Mouse (Mus musculus): ENCODE data around the gene Zfp819. TPM values are rescaled to one million over a fixed set of nuclear protein-coding genes. Genes with fewer than 3 reads are reported as not detected.

Zfp819 gene
- not detected for polyA plus RNA-seq (2014; fragmentation: Illumina TruSeq; extraction: RNeasy Lipid Tissue Mini Kit (QIAGEN cat#74804); ENCODE audit: low read depth, low replicate concordance)

GRCm38 (mm10) chr7:43606896-43607742 is at the start of gene Zfp819:
TSS of gene Zfp819 (plus strand) at chr7:43607169.

GRCm38 (mm10) chr7:43562006-43562633 is 44.8 kb upstream of the Zfp819 start, which contains the start of gene Zfp658:
TSS of gene Zfp658 (plus strand) at chr7:43562256.

GRCm38 (mm10) chr7:43579440-43580171 is 27.4 kb upstream of the Zfp819 start, which contains the start of gene Zfp719:
TSS of gene Zfp719 (plus strand) at chr7:43579610.

GRCm38 (mm10) chr7:43634500-43634899 is 27.5 kb downstream of the Zfp819 start, which contains the start of gene Ceacam18:
TSS of gene Ceacam18 (plus strand) at chr7:43634707.

GRCm38 (mm10) chr7:43660002-43660401 is 53.0 kb downstream of the Zfp819 start, which contains the start of gene Siglece:
TSS of gene Siglece (minus strand) at chr7:43660161.

Other genes starting within 250 kb of the Zfp819 start
- gene Siglecg, start 199.0 kb upstream of the Zfp819 start, polyA plus RNA-seq (2014; fragmentation: Illumina TruSeq; extraction: RNeasy Lipid Tissue Mini Kit (QIAGEN cat#74804); ENCODE audit: low read depth, low replicate concordance) = 0.17 TPM
- not detected for gene Lim2, start 179.5 kb upstream of the Zfp819 start, polyA plus RNA-seq (2014; fragmentation: Illumina TruSeq; extraction: RNeasy Lipid Tissue Mini Kit (QIAGEN cat#74804); ENCODE audit: low read depth, low replicate concordance)
- not detected for gene Nkg7, start 170.1 kb upstream of the Zfp819 start, polyA plus RNA-seq (2014; fragmentation: Illumina TruSeq; extraction: RNeasy Lipid Tissue Mini Kit (QIAGEN cat#74804); ENCODE audit: low read depth, low replicate concordance)
- gene Cldnd2, start 166.4 kb upstream of the Zfp819 start, polyA plus RNA-seq (2014; fragmentation: Illumina TruSeq; extraction: RNeasy Lipid Tissue Mini Kit (QIAGEN cat#74804); ENCODE audit: low read depth, low replicate concordance) = not detected
- gene Etfb, start 163.1 kb upstream of the Zfp819 start, polyA plus RNA-seq (2014; fragmentation: Illumina TruSeq; extraction: RNeasy Lipid Tissue Mini Kit (QIAGEN cat#74804); ENCODE audit: low read depth, low replicate concordance) = 20.5 TPM
- not detected for gene Gm45233, start 163.0 kb upstream of the Zfp819 start, polyA plus RNA-seq (2014; fragmentation: Illumina TruSeq; extraction: RNeasy Lipid Tissue Mini Kit (QIAGEN cat#74804); ENCODE audit: low read depth, low replicate concordance)
- gene Vsig10l, start 144.0 kb upstream of the Zfp819 start, polyA plus RNA-seq (2014; fragmentation: Illumina TruSeq; extraction: RNeasy Lipid Tissue Mini Kit (QIAGEN cat#74804); ENCODE audit: low read depth, low replicate concordance) = 0.41 TPM
- gene Iglon5, start 117.1 kb upstream of the Zfp819 start, polyA plus RNA-seq (2014; fragmentation: Illumina TruSeq; extraction: RNeasy Lipid Tissue Mini Kit (QIAGEN cat#74804); ENCODE audit: low read depth, low replicate concordance) = not detected
- gene 4931406B18Rik, start 101.2 kb upstream of the Zfp819 start, polyA plus RNA-seq (2014; fragmentation: Illumina TruSeq; extraction: RNeasy Lipid Tissue Mini Kit (QIAGEN cat#74804); ENCODE audit: low read depth, low replicate concordance) = not detected
- 7.9 TPM for gene Cd33, start 62.7 kb upstream of the Zfp819 start, polyA plus RNA-seq (2014; fragmentation: Illumina TruSeq; extraction: RNeasy Lipid Tissue Mini Kit (QIAGEN cat#74804); ENCODE audit: low read depth, low replicate concordance)
- gene Zfp658, start 44.9 kb upstream of the Zfp819 start, polyA plus RNA-seq (2014; fragmentation: Illumina TruSeq; extraction: RNeasy Lipid Tissue Mini Kit (QIAGEN cat#74804); ENCODE audit: low read depth, low replicate concordance) = 2.2 TPM
- 32.9 TPM for gene Zfp719, start 27.6 kb upstream of the Zfp819 start, polyA plus RNA-seq (2014; fragmentation: Illumina TruSeq; extraction: RNeasy Lipid Tissue Mini Kit (QIAGEN cat#74804); ENCODE audit: low read depth, low replicate concordance)
- gene Ceacam18, start 27.5 kb downstream of the Zfp819 start, polyA plus RNA-seq (2014; fragmentation: Illumina TruSeq; extraction: RNeasy Lipid Tissue Mini Kit (QIAGEN cat#74804); ENCODE audit: low read depth, low replicate concordance) = not detected
- gene Siglece, start 53.0 kb downstream of the Zfp819 start, polyA plus RNA-seq (2014; fragmentation: Illumina TruSeq; extraction: RNeasy Lipid Tissue Mini Kit (QIAGEN cat#74804); ENCODE audit: low read depth, low replicate concordance) = 0.76 TPM
- 2.8 TPM for gene Ctu1, start 64.8 kb downstream of the Zfp819 start, polyA plus RNA-seq (2014; fragmentation: Illumina TruSeq; extraction: RNeasy Lipid Tissue Mini Kit (QIAGEN cat#74804); ENCODE audit: low read depth, low replicate concordance)
- gene Klk14, start 83.2 kb downstream of the Zfp819 start, polyA plus RNA-seq (2014; fragmentation: Illumina TruSeq; extraction: RNeasy Lipid Tissue Mini Kit (QIAGEN cat#74804); ENCODE audit: low read depth, low replicate concordance) = not detected
- gene Klk13, start 105.4 kb downstream of the Zfp819 start, polyA plus RNA-seq (2014; fragmentation: Illumina TruSeq; extraction: RNeasy Lipid Tissue Mini Kit (QIAGEN cat#74804); ENCODE audit: low read depth, low replicate concordance) = not detected
- not detected for gene Klk12, start 161.7 kb downstream of the Zfp819 start, polyA plus RNA-seq (2014; fragmentation: Illumina TruSeq; extraction: RNeasy Lipid Tissue Mini Kit (QIAGEN cat#74804); ENCODE audit: low read depth, low replicate concordance)
- gene Klk11, start 167.4 kb downstream of the Zfp819 start, polyA plus RNA-seq (2014; fragmentation: Illumina TruSeq; extraction: RNeasy Lipid Tissue Mini Kit (QIAGEN cat#74804); ENCODE audit: low read depth, low replicate concordance) = not detected
- 0.58 TPM for gene Klk10, start 173.9 kb downstream of the Zfp819 start, polyA plus RNA-seq (2014; fragmentation: Illumina TruSeq; extraction: RNeasy Lipid Tissue Mini Kit (QIAGEN cat#74804); ENCODE audit: low read depth, low replicate concordance)
- gene Klk9, start 184.7 kb downstream of the Zfp819 start, polyA plus RNA-seq (2014; fragmentation: Illumina TruSeq; extraction: RNeasy Lipid Tissue Mini Kit (QIAGEN cat#74804); ENCODE audit: low read depth, low replicate concordance) = not detected
- gene Klk8, start 190.4 kb downstream of the Zfp819 start, polyA plus RNA-seq (2014; fragmentation: Illumina TruSeq; extraction: RNeasy Lipid Tissue Mini Kit (QIAGEN cat#74804); ENCODE audit: low read depth, low replicate concordance) = not detected
- not detected for gene Klk7, start 204.1 kb downstream of the Zfp819 start, polyA plus RNA-seq (2014; fragmentation: Illumina TruSeq; extraction: RNeasy Lipid Tissue Mini Kit (QIAGEN cat#74804); ENCODE audit: low read depth, low replicate concordance)
- gene Klk6, start 217.3 kb downstream of the Zfp819 start, polyA plus RNA-seq (2014; fragmentation: Illumina TruSeq; extraction: RNeasy Lipid Tissue Mini Kit (QIAGEN cat#74804); ENCODE audit: low read depth, low replicate concordance) = not detected
- not detected for gene Klk5, start 234.8 kb downstream of the Zfp819 start, polyA plus RNA-seq (2014; fragmentation: Illumina TruSeq; extraction: RNeasy Lipid Tissue Mini Kit (QIAGEN cat#74804); ENCODE audit: low read depth, low replicate concordance)

All from adrenal gland, adult 10 weeks (tissue).